Mouse (Mus musculus) c-Kit-positive CD71-negative TER-119-negative erythroid progenitor cells, embryonic 14.5 days (primary cell): ENCODE data around the gene Arhgef6.

Experiments
- DNase-seq: peaks from one replicate; pipeline ENCODE4 v3.0.0-alpha.2; 2013; ENCODE audit warnings: low read depth

Gene Arhgef6

DNA sequence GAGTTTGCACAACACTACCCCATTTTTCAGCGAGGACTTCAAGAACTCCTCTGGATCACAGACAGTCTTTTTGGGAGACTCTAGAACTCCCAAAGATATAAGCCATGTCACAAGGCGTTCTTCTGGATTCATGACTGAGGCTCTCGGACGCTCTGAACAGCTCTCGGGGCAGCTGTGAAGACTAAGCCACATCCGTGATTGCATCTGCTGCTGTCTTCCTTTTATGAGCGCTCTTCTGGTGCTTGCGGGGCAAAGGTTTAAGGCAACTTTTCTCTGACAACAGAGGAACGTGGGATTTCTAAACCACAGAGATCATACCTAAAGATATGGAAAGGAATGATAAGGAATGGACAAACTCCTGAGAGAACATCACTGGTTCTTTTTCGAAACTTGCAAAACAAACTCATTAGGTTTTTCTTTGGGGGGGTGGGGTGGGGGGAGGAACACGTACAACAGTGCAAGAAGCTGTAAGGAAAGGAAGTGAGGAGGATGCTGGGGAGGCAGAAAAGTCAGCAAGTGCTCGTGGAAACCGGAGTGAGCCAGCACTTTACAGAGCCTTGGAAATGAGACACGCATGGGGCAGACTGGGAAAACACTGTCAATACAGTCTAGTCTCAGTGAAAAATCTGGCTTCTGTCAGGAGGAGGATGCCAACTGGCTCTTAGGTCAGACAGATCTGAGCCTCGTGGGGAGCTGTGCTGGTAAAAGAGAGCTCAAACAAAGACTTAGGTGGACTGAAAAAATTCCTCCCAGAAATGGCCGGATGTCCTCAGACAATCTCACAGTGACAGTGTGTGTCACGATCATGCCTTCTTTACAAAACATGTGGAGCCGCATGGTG lies at the start of gene Arhgef6:
TSS of gene Arhgef6 (minus strand) at position 359 of the 841 bp plus-strand sequence.
- DNase-seq = no peak

GRCm38 (mm10) chrX:57380915-57381314 lies 42.4 kb upstream of the Arhgef6 start:
- DNase-seq = no peak

- no peak for DNase-seq
These were observed 40.0 kb upstream of the Arhgef6 start for GRCm38 (mm10) chrX:57378579-57378978.

DNA sequence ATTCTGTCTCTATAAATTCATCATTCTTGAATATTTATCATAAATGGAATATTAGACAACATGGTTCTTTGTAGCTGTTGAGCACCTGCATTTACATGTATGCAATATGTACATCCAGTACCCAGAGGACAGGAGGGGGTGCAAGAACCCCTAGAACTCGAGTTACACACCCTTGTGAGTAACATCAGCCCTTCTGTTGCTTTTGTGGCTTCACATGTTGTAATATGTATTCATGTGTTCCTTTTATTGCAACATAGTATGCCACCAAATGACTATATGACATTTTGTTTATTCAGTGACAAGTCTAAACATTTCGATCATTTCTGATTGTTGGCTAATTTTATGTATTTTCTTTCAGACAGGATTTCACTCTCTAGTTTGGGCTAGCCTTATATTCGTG lies 38.6 kb upstream of the Arhgef6 start:
- DNase-seq = no peak

DNA sequence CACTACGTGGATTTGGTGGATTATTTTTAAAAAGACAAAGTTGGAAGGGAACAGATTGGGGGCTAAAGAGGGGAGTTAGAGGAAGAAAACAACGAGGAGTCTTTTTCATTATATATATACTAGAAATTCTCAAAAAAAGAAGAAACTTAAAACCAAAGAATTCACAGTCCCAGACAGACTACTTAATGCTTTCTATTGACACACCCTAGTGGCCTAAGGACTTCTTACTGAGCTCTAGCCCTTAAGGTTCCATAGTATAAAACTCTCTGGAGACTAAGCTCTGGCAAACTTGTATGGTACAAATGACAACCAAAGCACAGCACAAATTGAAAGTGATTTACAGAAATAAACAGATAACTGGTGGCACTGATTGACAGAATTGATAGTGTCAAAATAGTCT lies 35.5 kb upstream of the Arhgef6 start:
- no peak for DNase-seq

DNA sequence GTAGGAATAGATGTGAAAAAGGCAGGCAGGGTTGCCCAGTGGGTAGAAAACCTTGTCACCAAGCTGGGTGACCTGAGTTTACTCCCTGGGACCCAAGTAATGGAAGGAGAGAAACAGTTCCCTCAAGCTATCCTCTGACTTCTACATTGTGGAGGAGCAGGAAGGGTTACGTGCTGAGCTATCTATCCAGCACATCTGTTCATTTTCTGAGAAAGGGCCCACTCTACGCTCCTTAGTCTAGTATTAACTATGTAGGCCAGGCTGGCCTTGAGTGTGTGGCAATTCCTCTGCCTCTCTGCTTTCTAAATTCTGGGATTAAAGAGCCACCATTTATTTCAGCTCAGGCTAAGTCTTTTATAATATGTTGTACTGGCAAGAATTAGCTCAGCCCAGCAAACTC lies 35.0 kb upstream of the Arhgef6 start:
- no peak for DNase-seq

DNA sequence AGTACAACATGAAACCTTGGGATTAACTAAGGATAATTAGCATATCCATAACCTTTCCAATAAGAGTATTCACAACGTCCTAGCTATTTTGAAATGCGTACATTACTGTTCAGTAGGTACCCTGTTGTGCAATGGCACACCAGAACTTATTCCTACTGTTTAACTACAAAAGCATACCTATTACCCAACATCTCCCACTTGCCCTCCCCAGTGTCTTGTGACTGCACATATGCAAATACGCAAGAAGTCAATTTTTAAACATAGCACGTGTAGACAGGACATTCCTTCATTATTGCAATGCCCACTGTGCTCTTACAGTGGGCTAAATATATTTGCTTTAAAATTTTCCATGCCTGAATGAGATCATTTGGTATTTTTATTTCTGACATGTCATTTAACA lies 34.4 kb upstream of the Arhgef6 start:
- DNase-seq = no peak

DNA sequence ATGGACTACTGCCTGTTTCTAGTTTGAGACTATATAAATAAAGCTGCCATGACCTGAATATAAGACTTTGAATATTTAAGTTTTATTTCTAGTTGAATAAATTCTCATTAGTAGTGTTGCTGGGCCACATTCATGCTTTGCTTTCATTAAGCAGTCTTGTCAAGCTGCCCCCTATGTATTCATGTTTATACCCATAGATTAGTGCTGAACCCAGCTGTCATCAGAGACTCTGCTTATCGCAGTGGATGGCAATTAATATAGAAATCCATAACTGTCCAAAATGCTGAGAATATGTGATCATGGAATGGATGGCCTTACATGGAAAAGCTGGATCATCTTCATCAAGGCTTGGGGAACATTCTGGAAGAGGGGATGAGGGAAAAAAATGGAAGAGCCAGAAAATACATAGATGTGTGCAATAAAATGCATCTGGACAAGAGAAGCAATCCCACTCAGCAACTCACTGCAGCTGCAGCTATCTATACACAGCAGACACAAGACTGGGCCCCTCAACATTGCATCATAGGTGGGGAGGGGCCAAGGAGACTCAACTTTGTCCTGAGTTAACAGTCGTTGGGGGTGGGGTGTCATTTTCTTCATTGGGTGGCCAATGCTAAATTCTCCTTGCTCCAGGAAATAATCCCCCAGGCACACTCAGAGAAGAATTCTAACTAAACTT lies 26.5 kb upstream of the Arhgef6 start:
- DNase-seq = peak; percentile 19

DNA sequence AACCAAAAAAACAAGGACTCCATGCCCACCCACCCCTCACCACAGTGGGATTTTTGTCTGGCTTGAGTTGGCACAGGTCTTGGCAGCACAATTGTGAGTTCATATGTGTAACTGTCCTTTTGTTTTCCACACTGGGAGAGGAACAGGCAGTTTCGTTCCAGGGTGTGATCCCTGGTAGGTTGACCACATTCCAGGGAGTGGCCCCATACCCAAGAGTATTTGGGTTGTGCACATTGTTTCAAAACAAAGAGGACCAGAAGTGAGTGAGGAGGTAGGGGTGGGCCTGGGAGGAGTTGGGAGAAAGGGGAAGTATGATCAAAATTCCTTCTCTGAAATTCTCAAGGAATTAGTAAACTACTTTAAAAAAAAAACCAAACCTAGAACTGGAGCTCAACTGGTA lies 20.8 kb upstream of the Arhgef6 start:
- no peak for DNase-seq

GRCm38 (mm10) chrX:57339220-57339619 lies 691 bp upstream of the Arhgef6 start:
- no peak for DNase-seq

GRCm38 (mm10) chrX:57337582-57337981 lies 947 bp downstream of the Arhgef6 start:
- no peak for DNase-seq

DNA sequence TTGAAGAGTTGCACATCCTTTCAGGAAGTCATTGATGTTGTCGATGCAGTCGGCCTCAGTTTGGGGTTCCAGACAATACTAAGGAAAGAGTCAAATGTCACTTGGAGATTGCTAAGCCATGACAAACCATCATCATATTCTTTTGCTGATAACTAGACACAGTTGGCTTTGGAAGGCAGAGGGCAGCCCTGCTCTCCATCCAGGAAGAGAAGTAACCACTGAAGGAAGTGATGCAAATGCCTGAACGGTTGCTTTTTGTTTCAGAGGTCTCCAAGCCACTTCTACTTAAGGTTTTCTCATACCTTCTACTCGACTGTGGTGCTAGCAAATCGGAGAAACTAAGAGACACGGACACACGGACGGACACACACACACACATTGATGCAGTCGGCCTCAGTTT lies 1.6 kb downstream of the Arhgef6 start:
- DNase-seq = no peak

DNA sequence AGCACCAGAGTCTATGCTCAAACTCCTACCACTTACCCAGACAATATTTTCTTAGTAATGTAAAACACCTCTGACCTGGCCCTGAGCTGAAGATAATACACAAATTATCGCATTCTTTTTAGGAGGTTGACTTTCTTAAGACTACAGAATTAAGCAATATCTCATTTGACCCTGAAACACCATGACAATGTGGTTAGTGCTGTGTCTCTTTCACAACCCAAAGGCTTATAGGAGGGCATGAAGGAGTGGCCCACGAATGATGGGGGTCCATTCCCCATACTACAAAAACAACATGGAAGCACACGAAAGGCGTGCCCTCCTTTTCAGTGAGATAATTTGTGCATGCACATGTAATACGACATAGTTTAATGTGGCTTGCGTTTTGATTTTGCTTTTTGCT lies 3.2 kb downstream of the Arhgef6 start:
- DNase-seq = no peak

DNA sequence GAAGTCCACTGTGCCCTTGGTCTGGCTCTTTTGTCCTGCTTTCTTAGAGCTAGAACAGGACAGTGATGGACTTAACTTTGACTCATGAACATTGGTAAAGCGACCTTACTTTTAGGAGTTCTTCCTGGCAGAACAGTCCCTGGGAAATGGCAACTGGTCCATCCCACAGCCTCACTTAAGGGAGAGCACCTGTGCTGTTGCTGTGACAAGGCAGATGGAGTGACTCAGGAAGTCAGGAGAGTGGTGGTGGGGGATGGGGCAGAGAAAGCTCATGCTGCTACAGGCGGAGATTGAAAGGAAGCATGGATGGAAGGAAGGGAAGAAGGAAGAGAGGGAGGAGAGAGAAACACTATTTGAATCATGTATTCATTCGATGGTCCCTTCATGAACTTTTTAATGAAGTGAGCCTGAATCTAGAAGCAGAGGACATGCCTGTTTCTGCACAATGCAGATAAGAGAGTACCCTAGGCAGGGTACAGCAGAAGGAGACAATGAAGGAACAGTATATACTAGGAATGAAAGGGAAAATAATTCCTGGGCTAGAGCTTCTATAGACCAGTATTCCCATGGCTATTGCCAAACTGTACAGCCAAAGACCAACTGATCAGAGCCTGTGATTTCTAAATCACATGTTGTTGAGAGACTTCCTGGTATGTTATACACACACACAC lies 10.7 kb downstream of the Arhgef6 start:
- no peak for DNase-seq

GRCm38 (mm10) chrX:57326487-57327221 lies 11.9 kb downstream of the Arhgef6 start:
- no peak for DNase-seq

DNA sequence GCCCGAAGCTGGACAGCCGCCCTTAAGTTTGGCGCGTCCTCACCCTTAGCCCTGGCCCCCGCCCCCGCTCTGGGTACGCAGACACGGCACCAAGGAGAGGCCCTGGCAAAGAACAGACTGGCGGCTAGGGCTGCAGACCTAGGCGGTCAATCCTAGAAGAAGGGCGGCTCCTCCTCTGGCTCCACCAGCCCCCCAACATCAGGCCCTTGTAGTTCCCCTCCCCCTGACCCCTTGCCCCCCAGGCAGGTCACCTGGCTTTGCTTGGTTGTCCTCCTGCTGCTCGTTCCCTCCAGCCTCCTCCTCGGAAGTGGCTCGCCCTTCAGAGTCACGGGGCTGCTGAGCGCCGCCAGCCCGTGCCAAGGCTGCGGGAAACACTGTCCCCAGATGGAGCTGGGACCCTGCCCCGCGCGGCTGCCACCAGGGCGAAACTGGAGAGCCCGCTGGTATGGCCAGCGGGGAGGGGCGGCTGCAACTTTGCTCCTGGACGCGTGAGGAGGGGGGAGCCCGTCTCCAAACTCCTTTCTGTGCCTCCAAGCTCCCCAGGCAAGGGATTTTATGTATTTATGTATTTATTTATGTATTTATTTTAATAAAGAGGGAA lies 12.6 kb downstream of the Arhgef6 start:
- no peak for DNase-seq

DNA sequence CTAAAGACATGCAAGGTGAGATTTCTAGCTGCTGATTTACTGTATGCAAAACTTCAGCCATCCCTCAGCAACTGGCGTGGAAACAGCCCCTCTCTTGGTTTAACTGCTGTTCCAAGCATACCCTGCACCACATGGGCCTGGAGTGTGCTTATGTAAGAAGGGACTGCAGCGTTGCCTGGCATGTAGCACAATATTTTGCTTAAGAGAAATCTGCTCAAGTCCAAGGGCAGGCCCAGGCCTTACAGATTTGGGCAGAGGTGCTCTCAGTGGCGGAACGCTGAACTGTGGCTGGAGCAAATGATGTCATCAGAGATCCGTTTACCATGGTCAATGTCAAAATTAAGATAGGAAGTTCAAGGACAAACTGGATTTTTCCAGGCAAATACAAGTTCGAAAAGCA lies 13.6 kb downstream of the Arhgef6 start:
- no peak for DNase-seq

DNA sequence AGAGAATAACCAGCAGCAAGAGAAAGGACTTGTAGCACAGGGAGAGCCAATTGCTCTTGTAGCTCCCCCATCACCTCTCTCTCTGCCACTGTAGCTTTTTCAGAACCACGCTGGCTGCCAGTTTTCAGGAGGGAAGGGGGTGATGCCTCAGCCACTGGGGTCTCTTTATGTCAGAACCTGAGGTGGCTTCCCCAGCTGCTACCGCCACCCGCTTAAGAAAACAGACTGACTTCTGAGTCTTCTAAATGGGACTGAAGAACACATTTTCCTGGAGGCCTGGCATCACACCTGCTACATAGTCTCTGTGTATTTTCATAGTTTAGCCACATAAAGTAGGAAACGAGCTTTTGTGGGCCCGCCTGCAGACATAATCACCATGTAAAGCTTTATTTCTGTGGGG lies 26.5 kb downstream of the Arhgef6 start:
- DNase-seq = no peak

DNA sequence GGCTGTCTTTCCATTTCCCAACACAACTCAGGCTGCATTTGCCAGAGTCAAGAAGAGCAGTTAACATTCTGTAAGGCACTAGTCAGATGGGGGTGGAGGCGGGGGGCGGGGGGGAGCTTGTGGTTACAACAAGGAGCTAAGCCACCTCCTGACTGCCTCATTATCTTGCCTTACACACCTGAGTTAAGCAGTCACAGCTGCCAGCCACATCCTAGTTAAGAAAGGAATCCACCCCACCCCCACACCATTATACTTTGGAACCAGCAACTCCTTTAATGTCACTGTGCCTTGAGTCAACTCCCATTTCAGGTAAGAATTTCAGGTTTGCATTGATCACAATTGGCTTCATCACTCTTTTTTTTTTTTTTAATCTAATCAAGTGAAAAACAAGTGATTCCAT lies 28.5 kb downstream of the Arhgef6 start:
- DNase-seq = no peak

GRCm38 (mm10) chrX:57306747-57307146 lies 31.8 kb downstream of the Arhgef6 start:
- no peak for DNase-seq

DNA sequence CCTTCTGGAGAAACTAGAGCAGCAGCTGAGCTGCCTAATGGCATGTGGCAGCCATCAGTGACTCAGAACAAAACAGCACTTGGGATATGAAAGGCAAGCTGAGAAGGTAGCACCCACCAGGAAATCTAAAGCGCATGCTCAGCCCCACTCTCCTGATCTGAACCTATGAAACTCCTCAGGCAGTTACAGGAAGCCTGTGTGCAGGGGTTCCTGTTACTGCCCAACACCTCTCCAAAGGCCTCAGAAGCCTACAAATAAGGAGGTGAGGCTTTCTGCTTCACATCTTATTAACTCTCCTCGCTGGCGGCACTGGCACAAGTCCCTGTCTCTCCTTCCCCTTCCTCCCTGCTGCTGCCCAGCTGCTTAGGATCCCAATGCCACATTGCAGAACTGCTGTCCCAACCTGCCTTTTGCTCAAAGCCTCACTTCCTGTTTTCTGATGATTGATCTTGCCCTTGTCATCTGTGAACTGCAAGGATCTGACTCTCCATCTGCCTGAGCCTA lies 33.7 kb downstream of the Arhgef6 start:
- DNase-seq = no peak
